Mouse (Mus musculus) liver, embryonic 12.5 days (tissue): ENCODE measurements around the gene D430041D05Rik. TPM values are rescaled to one million over a fixed set of nuclear protein-coding genes. Genes with fewer than 3 reads are reported as not detected.

Experiments used
- ATAC-seq: fragments of 200-750 bp; cut with Nextera tagmentation; 2 replicates; pipeline ENCODE4 v1.8.0; 2017; ENCODE audit warnings: moderate number of reproducible peaks, mild to moderate bottlenecking, moderate library complexity
- H3K27ac ChIP-seq: fragments of 300-500 bp; sonication (generic); 2 replicates; pipeline ENCODE4 v1.5.1; 2016; ENCODE audit warnings: mild to moderate bottlenecking
- H3K27me3 ChIP-seq: fragments of 300-500 bp; sonication (generic); replicated peaks from 2 replicates; pipeline ENCODE4 v1.6.1; 2016; ENCODE audit warnings: mild to moderate bottlenecking, moderate library complexity
- H3K36me3 ChIP-seq: fragments of 300-500 bp; sonication (generic); 2 replicates; pipeline ENCODE4 v1.6.1; 2016; ENCODE audit warnings: mild to moderate bottlenecking, moderate library complexity
- H3K4me1 ChIP-seq: fragments of 300-500 bp; sonication (generic); 2 replicates; pipeline ENCODE4 v1.6.1; 2016
- H3K4me2 ChIP-seq: fragments of 300-500 bp; sonication (generic); 2 replicates; pipeline ENCODE4 v1.6.1; 2016; ENCODE audit warnings: mild to moderate bottlenecking, moderate library complexity
- H3K4me3 ChIP-seq: fragments of 300-500 bp; sonication (generic); 2 replicates; pipeline ENCODE4 v1.5.1; 2016; ENCODE audit warnings: mild to moderate bottlenecking, moderate library complexity
- H3K9ac ChIP-seq: fragments of 300-500 bp; sonication (generic); 2 replicates; pipeline ENCODE4 v1.6.1; 2016; ENCODE audit warnings: mild to moderate bottlenecking, moderate library complexity
- H3K9me3 ChIP-seq: fragments of 300-500 bp; sonication (generic); replicated peaks from 2 replicates; pipeline ENCODE4 v1.6.1; 2016; ENCODE audit warnings: mild to moderate bottlenecking, moderate library complexity
- WGBS: fragments of 180-500 bp; shearing (Covaris S2); methylation state at CpG from one replicate; pipeline ENCODE4 v1.1.7; 2016; ENCODE audit not compliant: insufficient replicate concordance; 5-methylcytosine and 5-hydroxymethylcytosine counted together
- polyA plus RNA-seq: library from polyadenylated mRNA; unstranded; fragments of >200 nt; fragmentation: Nextera tagmentation; extraction: Ambion mirVana; gene quantifications from 2 replicates; pipeline ENCODE4 v1.2.1, GENCODE M21; 2016

The D430041D05Rik gene
- polyA plus RNA-seq, 1 experiment from 2014 or later: 0.02 TPM

DNA sequence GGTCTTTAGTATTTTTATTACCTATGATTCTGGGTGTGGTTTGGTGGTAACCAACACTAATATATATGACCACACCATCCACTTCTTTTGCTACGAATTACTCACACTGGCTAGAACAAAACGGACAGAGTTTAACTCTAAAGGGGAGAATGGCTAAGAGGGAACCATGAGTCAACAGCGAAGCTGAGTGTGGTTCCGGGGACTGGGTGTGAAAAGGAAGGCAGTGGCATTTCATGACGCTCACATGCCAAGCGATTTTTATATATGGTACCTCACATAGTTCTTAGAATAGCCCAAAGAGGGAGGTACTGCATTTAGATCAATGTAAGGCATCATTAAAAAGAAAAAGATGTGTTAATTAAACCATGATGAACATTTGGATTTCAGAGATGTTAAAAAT is 79.6 kb downstream of the D430041D05Rik start:
- WGBS: 66% methylated on average over 6 of the region's 6 CpGs
- no peak for ATAC-seq

DNA sequence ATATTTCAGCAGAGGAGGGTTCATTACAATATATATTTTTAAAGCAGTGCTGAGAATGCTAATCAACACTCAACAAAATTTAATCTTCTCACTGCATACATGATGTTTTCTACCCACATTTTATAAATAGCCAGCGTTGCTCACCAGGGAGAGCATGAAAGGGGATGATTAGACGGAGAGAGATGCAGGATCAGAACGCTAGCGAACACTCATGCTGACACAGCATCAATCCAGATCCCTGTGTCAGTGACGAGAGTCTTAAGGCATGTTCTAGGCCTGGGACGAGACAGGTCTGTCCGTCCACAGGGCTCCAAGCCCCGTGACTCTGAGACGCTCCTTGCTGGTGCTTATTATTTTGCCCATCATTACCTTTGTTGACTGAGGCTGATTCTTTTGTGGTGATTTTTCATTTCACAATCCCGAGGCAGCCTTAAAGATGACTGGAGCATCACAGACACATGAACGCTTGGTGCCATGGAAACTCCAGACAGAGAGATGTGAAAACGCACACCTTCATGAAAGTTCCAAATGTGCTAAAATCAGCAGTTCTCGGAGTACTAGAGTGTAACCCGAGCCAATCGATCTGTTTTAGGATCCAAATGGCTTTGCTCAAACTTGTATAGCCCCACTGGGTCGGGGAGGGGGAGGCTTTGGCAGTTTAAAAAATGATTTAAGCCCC is 83.6 kb downstream of the D430041D05Rik start:
- 69% methylated on average over 16 of the region's 16 CpGs for WGBS
- Histone ChIP-seq H3K4me2 (no peak overlapping the region), H3K9ac (no peak overlapping the region), H3K4me1 (no peaks in the 10 kb centered on the region), H3K27me3 (no peaks in the 10 kb centered on the region), H3K27ac (no peak overlapping the region), H3K9me3 (no peaks in the 10 kb centered on the region), H3K4me3 (no peak overlapping the region), H3K36me3 (no peaks in the 10 kb centered on the region)
- ATAC-seq: no peak

More for the DNA sequence above, 79.6 kb downstream of the D430041D05Rik start:
- no peaks in the 10 kb centered on the region for H3K27me3 ChIP-seq
- H3K4me1 ChIP-seq: no peaks in the 10 kb centered on the region
- H3K4me2 ChIP-seq: no peak overlapping the region
- H3K9ac ChIP-seq: no peak overlapping the region
- no peaks in the 10 kb centered on the region for H3K36me3 ChIP-seq
- H3K27ac ChIP-seq: no peak overlapping the region
- no peak overlapping the region for H3K4me3 ChIP-seq
- no peaks in the 10 kb centered on the region for H3K9me3 ChIP-seq

DNA sequence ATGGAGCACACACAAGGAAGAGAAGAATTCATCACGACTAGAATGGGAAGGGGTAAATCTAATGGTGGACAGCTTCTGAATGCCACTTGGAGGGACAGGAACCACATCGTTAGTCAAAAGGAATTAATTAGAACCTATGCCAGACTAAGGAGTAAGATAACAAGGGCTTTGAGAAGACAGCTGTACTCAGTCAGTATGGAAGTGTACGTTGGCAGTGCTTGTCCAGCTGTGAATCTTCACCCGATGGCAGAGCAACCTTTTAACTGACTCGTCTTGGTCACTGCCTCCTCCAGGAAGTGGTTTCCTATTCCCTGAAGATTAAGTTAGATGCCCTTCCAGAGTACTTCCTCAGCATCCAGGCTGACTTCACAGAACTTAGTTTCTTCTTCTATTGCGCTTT is 87.0 kb downstream of the D430041D05Rik start:
- no peaks in the 10 kb centered on the region for H3K4me1 ChIP-seq
- ATAC-seq: no peak
- H3K9me3 ChIP-seq: no peaks in the 10 kb centered on the region
- H3K9ac ChIP-seq: no peak overlapping the region
- H3K27me3 ChIP-seq: no peaks in the 10 kb centered on the region; the same call in 1 of the 2 replicates
- H3K27ac ChIP-seq: no peak overlapping the region
- WGBS: 43% methylated on average over 6 of the region's 6 CpGs
- no peak overlapping the region for H3K4me3 ChIP-seq
- H3K4me2 ChIP-seq: no peak overlapping the region
- no peaks in the 10 kb centered on the region for H3K36me3 ChIP-seq

DNA sequence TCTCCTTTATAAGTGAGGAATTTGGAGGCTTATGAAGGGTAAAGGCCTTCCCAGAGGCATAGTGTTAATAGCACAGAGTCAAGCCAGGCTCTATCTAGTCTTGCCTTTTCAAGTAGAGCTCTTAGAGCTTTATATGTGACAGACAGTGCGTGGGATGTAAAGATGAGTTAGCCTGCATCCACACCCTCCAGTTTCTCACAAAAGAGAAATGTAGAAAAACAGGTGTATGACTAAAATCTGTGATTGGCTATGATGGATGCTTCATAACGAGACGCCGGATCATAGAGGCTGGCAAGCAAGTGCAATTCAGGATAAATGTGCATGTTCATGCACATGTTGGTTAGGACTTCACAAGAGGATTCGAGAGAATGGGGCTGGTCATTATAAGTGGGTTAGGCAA is 87.5 kb downstream of the D430041D05Rik start:
- no peaks in the 10 kb centered on the region for H3K9me3 ChIP-seq
- 77% methylated on average over 5 of the region's 5 CpGs for WGBS
- no peak overlapping the region for H3K9ac ChIP-seq

DNA sequence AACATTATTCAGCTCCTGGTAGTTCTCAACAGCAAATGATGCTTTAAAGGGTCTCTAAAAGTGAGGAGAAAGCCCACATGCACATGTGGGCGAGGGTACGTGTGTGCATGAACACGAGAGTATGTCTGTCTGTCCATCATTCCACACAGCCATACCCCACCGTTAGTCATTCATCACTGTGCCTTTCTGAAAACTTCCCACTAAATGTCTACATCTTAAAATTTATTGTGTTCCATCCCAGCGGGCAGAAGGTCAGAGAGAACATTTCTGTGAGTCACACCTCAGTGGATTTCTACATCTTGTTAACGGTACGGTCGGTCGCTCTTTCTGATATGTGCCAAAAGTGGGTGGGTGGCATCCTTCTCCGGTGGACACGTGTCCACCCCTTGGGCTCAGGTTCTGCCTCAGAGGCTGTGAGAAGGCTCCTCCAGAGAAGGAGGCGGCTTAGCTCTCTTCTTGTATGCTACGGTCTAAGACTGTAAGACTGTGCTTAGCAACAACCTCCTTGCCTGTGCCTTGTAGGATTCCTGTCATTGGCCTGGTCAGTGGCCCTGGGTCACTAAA is 90.7 kb downstream of the D430041D05Rik start:
- H3K27me3 ChIP-seq: peaks cover 3% of the 10 kb centered on the region; the same call in 1 of the 2 replicates

More for the DNA sequence above, 87.5 kb downstream of the D430041D05Rik start:
- Histone ChIP-seq H3K4me1 (no peaks in the 10 kb centered on the region), H3K4me2 (no peak overlapping the region), H3K27ac (no peak overlapping the region), H3K27me3 (no peaks in the 10 kb centered on the region; the same call in 1 of the 2 replicates), H3K4me3 (no peak overlapping the region), H3K36me3 (no peaks in the 10 kb centered on the region)
- no peak for ATAC-seq

GRCm38 (mm10) chr2:104319443-104319842 is 91.4 kb downstream of the D430041D05Rik start:
- no peak overlapping the region for H3K9ac ChIP-seq
- no peaks in the 10 kb centered on the region for H3K9me3 ChIP-seq
- ATAC-seq: no peak
- no peaks in the 10 kb centered on the region for H3K36me3 ChIP-seq
- no peak overlapping the region for H3K27ac ChIP-seq
- peaks cover 3% of the 10 kb centered on the region; the same call in 1 of the 2 replicates for H3K27me3 ChIP-seq
- WGBS: 91% methylated on average over 10 of the region's 10 CpGs
- H3K4me1 ChIP-seq: no peaks in the 10 kb centered on the region
- no peak overlapping the region for H3K4me3 ChIP-seq
- H3K4me2 ChIP-seq: no peak overlapping the region

More for the DNA sequence above, 90.7 kb downstream of the D430041D05Rik start:
- Histone ChIP-seq H3K27ac (no peak overlapping the region), H3K36me3 (no peaks in the 10 kb centered on the region), H3K4me1 (no peaks in the 10 kb centered on the region), H3K9me3 (no peaks in the 10 kb centered on the region), H3K4me2 (no peak overlapping the region), H3K9ac (no peak overlapping the region), H3K4me3 (no peak overlapping the region)
- 73% methylated on average over 13 of the region's 13 CpGs for WGBS
- ATAC-seq: no peak

DNA sequence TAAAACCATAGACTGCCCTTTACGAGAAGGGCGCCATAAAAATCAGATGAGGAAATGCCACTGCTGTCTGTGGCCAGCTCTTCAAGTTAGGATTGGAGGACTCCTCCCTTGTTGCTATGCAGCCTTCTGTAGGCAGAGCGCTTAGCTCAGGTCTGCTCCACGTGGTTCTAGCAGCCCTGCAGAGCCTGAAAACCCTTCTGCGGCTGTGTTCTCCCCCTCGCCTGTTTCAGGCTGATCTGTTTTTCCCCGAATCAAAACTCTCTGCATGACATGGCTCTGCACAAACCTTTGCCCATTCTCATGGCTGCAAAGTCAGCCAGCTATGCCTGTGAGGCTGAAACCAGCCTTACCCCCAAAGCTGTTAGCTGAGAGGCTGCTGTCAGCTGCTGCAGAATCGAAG is 91.9 kb downstream of the D430041D05Rik start:
- Histone ChIP-seq H3K9me3 (no peaks in the 10 kb centered on the region), H3K4me2 (no peak overlapping the region), H3K36me3 (no peaks in the 10 kb centered on the region), H3K9ac (no peak overlapping the region), H3K4me1 (no peaks in the 10 kb centered on the region), H3K27ac (no peak overlapping the region), H3K4me3 (no peak overlapping the region), H3K27me3 (peaks cover 3% of the 10 kb centered on the region; the same call in 1 of the 2 replicates)
- ATAC-seq: no peak
- 44% methylated on average over 8 of the region's 8 CpGs for WGBS

GRCm38 (mm10) chr2:104318259-104318658 is 92.6 kb downstream of the D430041D05Rik start:
- Histone ChIP-seq H3K36me3 (no peaks in the 10 kb centered on the region), H3K4me1 (no peaks in the 10 kb centered on the region), H3K27me3 (peaks cover 3% of the 10 kb centered on the region; the same call in 1 of the 2 replicates), H3K27ac (no peak overlapping the region), H3K4me2 (no peak overlapping the region), H3K9me3 (no peaks in the 10 kb centered on the region), H3K4me3 (no peak overlapping the region), H3K9ac (no peak overlapping the region)
- WGBS: 53% methylated on average over 2 of the region's 2 CpGs
- no peak for ATAC-seq

DNA sequence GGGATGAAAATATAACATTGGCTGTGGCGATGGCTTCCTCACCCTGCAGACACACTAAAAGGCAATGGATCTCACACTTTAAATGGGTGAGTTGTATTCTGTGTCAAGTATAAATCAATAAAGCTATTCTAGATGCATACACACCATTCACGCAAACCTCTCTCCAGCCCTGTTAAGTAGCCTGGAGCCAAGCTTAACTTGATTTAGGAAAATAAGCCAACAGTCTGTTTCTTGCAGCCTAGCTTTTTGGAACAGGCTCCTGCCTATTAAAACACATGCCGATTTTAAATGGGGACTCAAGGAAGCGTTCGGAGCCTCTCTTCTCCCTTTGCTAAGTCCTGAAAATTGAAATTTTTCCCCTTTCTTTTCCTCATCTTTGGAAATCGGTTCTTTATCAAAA is 93.2 kb downstream of the D430041D05Rik start:
- WGBS: 65% methylated on average over 6 of the region's 6 CpGs
- no peak for ATAC-seq

GRCm38 (mm10) chr2:104316483-104316882 is 94.3 kb downstream of the D430041D05Rik start:
- H3K4me1 ChIP-seq: no peaks in the 10 kb centered on the region
- H3K27ac ChIP-seq: no peak overlapping the region
- peaks cover 3% of the 10 kb centered on the region; the same call in 1 of the 2 replicates for H3K27me3 ChIP-seq
- no peak for ATAC-seq
- no peaks in the 10 kb centered on the region for H3K36me3 ChIP-seq
- no peak overlapping the region for H3K9ac ChIP-seq
- 71% methylated on average over 8 of the region's 8 CpGs for WGBS
- no peak overlapping the region for H3K4me3 ChIP-seq
- no peaks in the 10 kb centered on the region for H3K9me3 ChIP-seq
- no peak overlapping the region for H3K4me2 ChIP-seq

More for the DNA sequence above, 93.2 kb downstream of the D430041D05Rik start:
- Histone ChIP-seq H3K27ac (no peak overlapping the region), H3K4me2 (no peak overlapping the region), H3K9me3 (no peaks in the 10 kb centered on the region), H3K4me1 (no peaks in the 10 kb centered on the region), H3K27me3 (peaks cover 3% of the 10 kb centered on the region; the same call in 1 of the 2 replicates), H3K36me3 (no peaks in the 10 kb centered on the region), H3K4me3 (no peak overlapping the region), H3K9ac (no peak overlapping the region)

DNA sequence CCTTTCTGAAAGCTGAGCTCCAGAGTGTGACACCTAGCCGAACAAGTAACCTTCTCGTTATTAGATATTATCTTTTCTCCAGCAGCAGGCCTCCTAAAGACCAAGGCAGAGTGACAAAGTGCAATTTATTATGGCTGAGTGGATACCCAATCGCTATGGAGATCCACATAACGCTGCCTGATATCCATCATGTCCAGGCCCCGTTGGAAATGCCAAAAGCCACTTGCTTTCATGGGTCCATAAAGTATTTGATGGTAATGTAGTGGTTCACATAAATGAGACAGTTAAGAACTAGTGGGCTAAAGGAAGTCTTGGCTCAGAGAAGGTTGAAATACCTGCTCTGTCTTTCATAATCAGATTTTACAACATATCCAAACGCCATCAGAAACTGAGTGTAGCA is 97.6 kb downstream of the D430041D05Rik start:
- Histone ChIP-seq H3K27me3 (0 out of 2 replicates have a peak, but pooled peaks cover 3% of the 10 kb centered on the region), H3K36me3 (no peaks in the 10 kb centered on the region), H3K4me2 (no peak overlapping the region), H3K4me3 (no peak overlapping the region), H3K27ac (no peak overlapping the region), H3K9ac (no peak overlapping the region), H3K9me3 (no peaks in the 10 kb centered on the region), H3K4me1 (no peaks in the 10 kb centered on the region)
- ATAC-seq: no peak
- WGBS: 72% methylated on average over 6 of the region's 6 CpGs

DNA sequence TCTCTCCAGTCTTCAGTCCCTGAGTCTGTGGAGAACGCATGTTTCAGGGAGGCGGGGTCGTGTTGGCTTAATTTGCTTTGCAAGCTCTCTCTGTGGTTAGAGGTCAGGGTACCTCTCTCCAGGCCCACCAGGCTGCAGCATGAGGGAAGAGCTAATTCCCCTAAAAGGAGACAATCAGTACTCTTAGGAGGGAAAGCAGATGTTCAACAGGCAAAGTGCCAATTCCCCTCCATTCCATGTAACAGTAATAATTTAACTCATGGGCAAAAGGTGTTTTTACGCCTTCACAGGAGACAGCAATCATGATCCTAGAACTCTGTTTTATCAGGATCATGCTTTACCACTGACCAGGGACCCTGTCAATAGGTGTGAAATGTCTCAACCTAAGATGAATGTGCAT is 103.7 kb downstream of the D430041D05Rik start:
- Histone ChIP-seq H3K27ac (no peak overlapping the region), H3K9me3 (no peaks in the 10 kb centered on the region), H3K4me3 (no peak overlapping the region), H3K9ac (no peak overlapping the region), H3K36me3 (no peaks in the 10 kb centered on the region), H3K4me2 (no peak overlapping the region), H3K4me1 (no peaks in the 10 kb centered on the region), H3K27me3 (no peaks in the 10 kb centered on the region)
- no peak for ATAC-seq
- WGBS: 48% methylated on average over 4 of the region's 4 CpGs
